Mouse (Mus musculus) heart, postnatal 0 days (tissue): ENCODE results near the gene A2ml1.

Experiments used
- CTCF ChIP-seq: IDR thresholded peaks from 2 replicates; pipeline ENCODE4 v1.5.1; 2016; ENCODE audit warnings: antibody characterized with exemption, control low read depth, low read depth
- EP300 ChIP-seq: IDR thresholded peaks from 2 replicates; pipeline ENCODE4 v1.6.1; 2016; ENCODE audit warnings: antibody characterized with exemption, low read depth

DNA sequence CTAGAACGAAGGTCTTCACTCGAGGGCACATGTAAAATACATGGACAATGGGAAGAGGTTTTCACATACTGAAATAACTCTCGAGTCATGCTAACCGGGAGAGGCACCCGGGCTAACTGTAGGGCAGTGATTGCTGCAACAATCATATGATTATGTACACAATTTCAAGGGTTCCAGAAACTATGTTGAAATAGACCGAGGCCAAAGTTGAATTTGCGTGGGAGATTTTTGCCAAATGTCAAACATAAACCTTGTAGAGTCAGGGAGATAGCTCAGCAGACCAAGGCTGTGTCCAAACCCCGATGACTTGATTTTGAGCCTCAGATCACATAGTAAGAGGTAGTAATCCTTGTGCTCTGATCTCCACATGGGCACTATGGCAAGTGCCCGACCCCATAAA lies 48.7 kb downstream of the A2ml1 start:
- TF ChIP-seq CTCF (no peak), EP300 (no peak)
